Mouse (Mus musculus) ovary, postnatal 10 days (tissue): ENCODE data around the gene Ell.

ENCODE experiments used
- DNase-seq: peaks from one replicate; pipeline ENCODE4 v3.0.0; 2022; ENCODE audit warnings: low spot score

Ell gene

GRCm38 (mm10) chr8:70538024-70538579, 1.2 kb upstream of the Ell start:
- peak; percentile 27 for DNase-seq

GRCm38 (mm10) chr8:70538633-70539076, 602 bp upstream of the Ell start:
- DNase-seq, result peak; percentile 93

- no peak for DNase-seq
Measured at GRCm38 (mm10) chr8:70540013-70540506, 803 bp downstream of the Ell start.

GRCm38 (mm10) chr8:70540507-70541071, 1.3 kb downstream of the Ell start:
- DNase-seq, result no peak

- no peak for DNase-seq
Measured at GRCm38 (mm10) chr8:70541081-70541480, 1.8 kb downstream of the Ell start.

- DNase-seq, result no peak
Measured at GRCm38 (mm10) chr8:70544200-70544687, 5.0 kb downstream of the Ell start.

GRCm38 (mm10) chr8:70546412-70546811, 7.2 kb downstream of the Ell start:
- no peak for DNase-seq

- no peak for DNase-seq
Measured at GRCm38 (mm10) chr8:70547762-70548161, 8.5 kb downstream of the Ell start.

GRCm38 (mm10) chr8:70549412-70550184, 10.3 kb downstream of the Ell start:
- no peak for DNase-seq

GRCm38 (mm10) chr8:70551558-70552161, 12.4 kb downstream of the Ell start:
- no peak for DNase-seq

- DNase-seq, result no peak
Measured at GRCm38 (mm10) chr8:70552836-70553235, 13.6 kb downstream of the Ell start.

GRCm38 (mm10) chr8:70553740-70554139, 14.5 kb downstream of the Ell start:
- DNase-seq, result no peak

GRCm38 (mm10) chr8:70555079-70555747, 16.0 kb downstream of the Ell start:
- DNase-seq, result no peak

GRCm38 (mm10) chr8:70558334-70558733, 19.1 kb downstream of the Ell start:
- DNase-seq, result no peak

- no peak for DNase-seq
Measured at GRCm38 (mm10) chr8:70558983-70559382, 19.7 kb downstream of the Ell start.

GRCm38 (mm10) chr8:70560096-70560495, 20.8 kb downstream of the Ell start:
- no peak for DNase-seq

GRCm38 (mm10) chr8:70560564-70560963, 21.3 kb downstream of the Ell start:
- no peak for DNase-seq

GRCm38 (mm10) chr8:70561357-70561756, 22.1 kb downstream of the Ell start:
- no peak for DNase-seq

- no peak for DNase-seq
Measured at GRCm38 (mm10) chr8:70561809-70562535, 22.7 kb downstream of the Ell start.

GRCm38 (mm10) chr8:70562802-70563201, 23.5 kb downstream of the Ell start:
- DNase-seq, result no peak

GRCm38 (mm10) chr8:70563763-70564387, 24.6 kb downstream of the Ell start:
- DNase-seq, result no peak
